Mouse (Mus musculus) embryonic facial prominence, embryonic 11.5 days (tissue): ENCODE data around the gene Lsamp. TPM values are rescaled to one million over a fixed set of nuclear protein-coding genes. Genes with fewer than 3 reads are reported as not detected.

Experiments used
- ATAC-seq: fragments of 200-750 bp; cut with Nextera tagmentation; replicated peaks from 2 replicates; pipeline ENCODE4 v1.8.0; 2017; ENCODE audit warnings: low read depth; ENCODE audit not compliant: insufficient number of reproducible peaks, low FRiP score, low TSS enrichment
- DNase-seq: peaks from one replicate; pipeline ENCODE4 v3.0.0-alpha.2; 2015; ENCODE audit warnings: low spot score
- H3K27ac ChIP-seq: fragments of 300-500 bp; sonication (generic); replicated peaks from 2 replicates; pipeline ENCODE4 v1.5.1; 2014; ENCODE audit warnings: mild to moderate bottlenecking, low read depth, low read length, control low read depth
- H3K27me3 ChIP-seq: fragments of 300-500 bp; sonication (generic); 2 replicates; pipeline ENCODE4 v1.6.1; 2014; ENCODE audit warnings: mild to moderate bottlenecking, low read length, moderate library complexity, mixed read lengths; ENCODE audit not compliant: control insufficient read depth, insufficient read depth
- H3K36me3 ChIP-seq: fragments of 300-500 bp; sonication (generic); replicated peaks from 2 replicates; pipeline ENCODE4 v1.6.1; 2014; ENCODE audit warnings: low read depth, mild to moderate bottlenecking, low read length, moderate library complexity, mixed read lengths; ENCODE audit not compliant: control insufficient read depth, insufficient read depth
- H3K4me1 ChIP-seq: fragments of 300-500 bp; sonication (generic); 2 replicates; pipeline ENCODE4 v1.6.1; 2014; ENCODE audit warnings: low read length, mixed read lengths; ENCODE audit not compliant: control insufficient read depth, insufficient read depth
- H3K4me2 ChIP-seq: fragments of 300-500 bp; sonication (generic); 2 replicates; pipeline ENCODE4 v1.6.1; 2014; ENCODE audit warnings: low read depth, mild to moderate bottlenecking, control low read depth, low read length, moderate library complexity
- H3K4me3 ChIP-seq: fragments of 300-500 bp; sonication (generic); 2 replicates; pipeline ENCODE4 v1.5.1; 2014; ENCODE audit warnings: low read depth, low read length, control low read depth
- H3K9ac ChIP-seq: fragments of 300-500 bp; sonication (generic); replicated peaks from 2 replicates; pipeline ENCODE4 v1.6.1; 2014; ENCODE audit warnings: mild to moderate bottlenecking, control low read depth, low read length
- H3K9me3 ChIP-seq: fragments of 300-500 bp; sonication (generic); replicated peaks from 2 replicates; pipeline ENCODE4 v1.6.1; 2016; ENCODE audit warnings: mild to moderate bottlenecking, low read length, inconsistent platforms, mixed read lengths; ENCODE audit not compliant: control insufficient read depth
- WGBS: fragments of 180-500 bp; shearing (Covaris S2); extraction: QIAGEN DNeasy Blood & Tissue Kit; methylation state at CpG from one replicate; pipeline ENCODE4 v1.1.7; 2014; 5-methylcytosine and 5-hydroxymethylcytosine counted together
- polyA plus RNA-seq: library from polyadenylated mRNA; unstranded; fragments of >200 nt; fragmentation: Nextera tagmentation; extraction: Ambion mirVana; gene quantifications from 2 replicates; pipeline ENCODE4 v1.2.1, GENCODE M21; 2014

Gene Lsamp
- polyA plus RNA-seq, 1 experiment from 2014 or later = 5.7 TPM

DNA sequence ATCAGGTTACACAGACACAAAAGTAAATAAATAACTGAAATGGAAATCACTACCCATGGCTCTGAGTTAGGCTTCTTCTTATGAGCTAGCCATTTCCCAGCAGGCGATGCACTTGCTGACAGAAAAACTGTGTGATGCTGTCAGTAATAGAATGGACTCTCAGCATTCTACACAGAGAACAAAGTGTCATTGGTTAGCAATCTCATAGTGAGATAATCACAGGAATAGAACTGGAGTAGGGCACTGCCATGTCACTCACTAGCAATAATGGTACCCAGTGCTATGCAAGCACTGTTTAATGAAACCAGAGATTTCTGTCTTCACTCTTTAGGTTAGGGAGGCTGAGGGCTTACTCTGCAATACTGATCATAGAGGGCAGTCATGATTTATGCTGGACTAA, 669.3 kb downstream of the Lsamp start:
- DNase-seq (no peak), ATAC-seq (no peak)
- WGBS = 87% methylated on average over 1 of the region's 1 CpGs

DNA sequence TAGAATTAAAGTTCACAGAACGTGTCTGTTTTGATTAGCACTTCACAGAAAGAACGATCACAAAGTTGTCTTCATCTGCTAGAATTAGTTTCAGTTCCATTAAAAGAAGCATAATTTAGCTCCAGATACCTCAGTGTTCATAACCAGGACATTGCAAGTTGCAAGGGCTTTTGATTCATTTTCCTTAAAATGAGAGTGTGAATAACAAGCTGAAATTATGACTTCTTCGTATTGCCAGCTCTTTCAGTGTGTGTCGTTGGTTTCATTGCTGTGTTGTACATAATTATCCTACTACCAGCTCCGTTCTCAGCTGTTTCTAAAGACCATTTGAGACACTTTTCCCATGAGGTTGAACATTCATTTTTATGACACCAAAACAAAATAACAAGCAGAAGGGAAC, 672.2 kb downstream of the Lsamp start:
- H3K4me2 ChIP-seq = no peak overlapping the region

More for the DNA sequence above, 669.3 kb downstream of the Lsamp start:
- no peak overlapping the region for H3K9ac ChIP-seq
- H3K36me3 ChIP-seq = no peaks in the 10 kb centered on the region
- H3K9me3 ChIP-seq = no peaks in the 10 kb centered on the region
- no peaks in the 10 kb centered on the region for H3K4me1 ChIP-seq
- no peaks in the 10 kb centered on the region for H3K27me3 ChIP-seq
- no peak overlapping the region for H3K4me3 ChIP-seq
- H3K27ac ChIP-seq = no peak overlapping the region
- H3K4me2 ChIP-seq = no peak overlapping the region

DNA sequence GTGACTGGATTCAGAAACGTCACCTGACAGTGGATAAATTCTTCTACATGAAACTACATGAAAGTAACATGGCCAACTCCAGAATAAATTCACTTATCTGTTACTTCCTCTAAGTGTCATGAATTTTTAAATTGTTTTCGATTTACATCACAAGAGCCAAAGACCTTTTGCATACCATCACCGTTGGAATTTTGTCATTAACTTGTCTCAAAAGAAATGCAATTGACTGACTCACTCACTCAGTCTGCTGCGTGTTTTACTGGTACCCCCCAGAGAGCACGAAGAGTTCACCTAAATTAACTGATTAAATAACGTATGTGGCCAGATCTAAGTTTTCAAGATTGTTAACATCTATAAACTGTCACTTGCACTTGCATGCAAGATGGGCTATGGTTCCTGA, 672.7 kb downstream of the Lsamp start:
- Histone ChIP-seq H3K9ac (no peak overlapping the region), H3K4me3 (no peak overlapping the region), H3K9me3 (no peaks in the 10 kb centered on the region), H3K27ac (no peak overlapping the region), H3K4me2 (no peak overlapping the region), H3K36me3 (no peaks in the 10 kb centered on the region), H3K27me3 (no peaks in the 10 kb centered on the region), H3K4me1 (no peaks in the 10 kb centered on the region)
- DNase-seq (no peak), ATAC-seq (no peak)
- WGBS = 47% methylated on average over 6 of the region's 6 CpGs

More for the DNA sequence above, 672.2 kb downstream of the Lsamp start:
- no peak for DNase-seq
- WGBS = 80% methylated on average over 5 of the region's 5 CpGs
- Histone ChIP-seq H3K9ac (no peak overlapping the region), H3K4me1 (no peaks in the 10 kb centered on the region), H3K4me3 (no peak overlapping the region), H3K27ac (no peak overlapping the region), H3K36me3 (no peaks in the 10 kb centered on the region), H3K27me3 (no peaks in the 10 kb centered on the region), H3K9me3 (no peaks in the 10 kb centered on the region)
- no peak for ATAC-seq

DNA sequence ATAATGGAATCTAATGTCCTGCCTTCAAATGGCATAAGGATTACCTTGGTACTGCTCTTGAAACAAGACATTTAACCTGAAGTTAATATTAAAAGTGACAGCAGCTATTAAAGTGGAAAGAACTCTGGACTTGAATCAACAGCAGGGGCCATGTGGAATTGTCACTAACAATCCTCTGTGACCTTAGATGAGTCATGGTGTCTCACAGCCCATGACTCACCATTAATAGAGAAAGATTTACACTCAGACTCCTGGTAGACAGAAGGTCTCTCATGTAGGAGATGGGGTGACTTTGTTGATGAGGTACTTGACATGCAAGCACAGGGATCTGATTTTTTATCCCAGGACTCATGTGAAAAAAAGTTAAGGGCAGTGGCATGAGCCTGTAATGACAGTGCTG, 701.4 kb downstream of the Lsamp start:
- Histone ChIP-seq H3K9ac (no peak overlapping the region), H3K4me2 (no peak overlapping the region), H3K9me3 (no peaks in the 10 kb centered on the region), H3K36me3 (no peaks in the 10 kb centered on the region), H3K4me1 (no peaks in the 10 kb centered on the region), H3K4me3 (no peak overlapping the region), H3K27ac (no peak overlapping the region), H3K27me3 (no peaks in the 10 kb centered on the region)
- ATAC-seq (no peak), DNase-seq (no peak)

DNA sequence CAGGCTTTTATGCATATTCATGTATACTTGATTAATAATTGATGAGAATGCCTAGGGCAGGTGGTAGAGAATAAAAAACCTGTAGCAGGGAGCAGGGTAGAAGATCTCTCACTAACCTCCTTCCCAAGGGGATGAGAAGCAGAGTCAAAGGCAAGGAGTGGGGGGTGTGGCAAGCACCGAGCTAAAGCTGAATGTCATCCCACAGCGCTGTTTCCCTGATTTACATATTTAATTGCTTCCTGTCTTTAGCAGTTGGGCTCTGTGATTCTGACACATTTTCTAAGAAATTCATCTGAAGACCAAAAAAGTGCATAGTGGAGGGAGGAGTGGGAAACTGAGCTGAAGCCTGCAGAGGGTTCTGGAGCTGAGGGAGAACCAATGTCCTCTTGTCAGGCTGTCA, 708.1 kb downstream of the Lsamp start:
- no peak for DNase-seq
- Histone ChIP-seq H3K4me1 (no peaks in the 10 kb centered on the region), H3K9ac (no peak overlapping the region), H3K9me3 (no peaks in the 10 kb centered on the region), H3K27me3 (no peaks in the 10 kb centered on the region), H3K4me3 (no peak overlapping the region), H3K36me3 (no peaks in the 10 kb centered on the region), H3K4me2 (no peak overlapping the region), H3K27ac (no peak overlapping the region)
- WGBS = 12% methylated on average over 2 of the region's 2 CpGs
- no peak for ATAC-seq

DNA sequence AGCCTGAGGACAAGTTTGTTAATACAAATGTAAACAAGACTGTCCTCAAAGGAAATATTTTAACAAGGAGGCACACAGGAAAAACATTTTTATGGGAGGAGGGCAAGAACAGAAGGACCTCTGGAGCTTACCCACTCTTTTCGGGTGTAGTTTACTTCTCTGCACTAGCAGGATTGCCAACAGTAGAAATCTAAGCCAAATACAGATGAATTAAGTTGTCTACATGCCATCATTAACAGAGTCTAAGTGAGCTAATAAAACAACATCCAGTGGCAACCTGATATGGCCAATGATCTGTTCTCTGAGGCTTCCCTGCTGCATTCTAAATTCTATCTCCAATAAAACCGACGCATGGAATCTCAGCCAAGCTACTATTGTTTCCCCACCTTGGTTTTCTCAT, 713.1 kb downstream of the Lsamp start:
- Histone ChIP-seq H3K9me3 (no peaks in the 10 kb centered on the region), H3K27me3 (no peaks in the 10 kb centered on the region), H3K4me1 (no peaks in the 10 kb centered on the region), H3K36me3 (no peaks in the 10 kb centered on the region), H3K4me2 (no peak overlapping the region), H3K4me3 (no peak overlapping the region), H3K27ac (no peak overlapping the region), H3K9ac (no peak overlapping the region)
- WGBS = 86% methylated on average over 3 of the region's 3 CpGs
- ATAC-seq (no peak), DNase-seq (no peak)

DNA sequence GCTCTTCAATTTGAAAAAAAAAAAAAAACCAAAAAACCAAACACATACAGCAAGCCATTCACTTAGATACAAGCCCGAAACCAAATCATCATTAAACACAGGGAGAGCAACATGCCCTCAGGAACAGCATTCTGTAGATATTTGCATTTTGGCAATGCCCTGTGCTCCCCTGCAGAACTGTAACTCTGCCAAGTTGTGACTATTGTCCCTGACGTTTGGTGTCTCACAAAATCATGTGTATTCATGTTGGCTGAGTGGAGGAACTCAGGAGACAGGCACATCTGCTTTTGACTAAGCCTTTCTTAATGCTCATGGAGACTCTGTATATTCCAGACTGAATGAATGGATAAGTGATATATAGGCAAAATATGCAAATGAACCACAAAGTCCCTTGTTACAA, 724.4 kb downstream of the Lsamp start:
- Histone ChIP-seq H3K4me2 (no peak overlapping the region), H3K4me3 (no peak overlapping the region), H3K27ac (no peak overlapping the region), H3K4me1 (no peaks in the 10 kb centered on the region), H3K9ac (no peak overlapping the region), H3K27me3 (no peaks in the 10 kb centered on the region), H3K9me3 (no peaks in the 10 kb centered on the region), H3K36me3 (no peaks in the 10 kb centered on the region)
- WGBS = 64% methylated on average over 2 of the region's 2 CpGs
- no peak for ATAC-seq
- peak; percentile 8 for DNase-seq

GRCm38 (mm10) chr16:40709574-40709973, 725.4 kb downstream of the Lsamp start:
- H3K4me1 ChIP-seq = no peaks in the 10 kb centered on the region
- H3K9me3 ChIP-seq = no peaks in the 10 kb centered on the region
- no peak overlapping the region for H3K9ac ChIP-seq
- 46% methylated on average over 4 of the region's 4 CpGs for WGBS
- H3K27ac ChIP-seq = no peak overlapping the region
- H3K4me3 ChIP-seq = no peak overlapping the region
- H3K4me2 ChIP-seq = no peak overlapping the region
- H3K27me3 ChIP-seq = no peaks in the 10 kb centered on the region
- H3K36me3 ChIP-seq = no peaks in the 10 kb centered on the region
- ATAC-seq = no peak
- no peak for DNase-seq
